Mouse (Mus musculus) frontal cortex, adult (tissue): ENCODE data around the gene Itpkc.
"Not testable (repeated sequence)": the region's sequence is repeated elsewhere in the genome, so short reads cannot be mapped to it uniquely, and the experiment has no call there.

Experiments
- ATAC-seq: cut with Nextera tagmentation; 2 replicates; pipeline ENCODE4 v1.9.2; 2017; ENCODE audit warnings: mild to moderate bottlenecking, moderate library complexity, mixed read lengths; ENCODE audit not compliant: low TSS enrichment

The Itpkc gene

GRCm38 (mm10) chr7:27228281-27228821, at the start of gene Itpkc:
Gene Itpkc (minus strand): TSS chr7:27228661.
- peak; percentile 71 for ATAC-seq

- ATAC-seq: no peak
Measured at GRCm38 (mm10) chr7:27277191-27277590, 48.7 kb upstream of the Itpkc start.

GRCm38 (mm10) chr7:27276021-27276420, 47.6 kb upstream of the Itpkc start:
- ATAC-seq: no peak

GRCm38 (mm10) chr7:27274916-27275315, 46.5 kb upstream of the Itpkc start:
- ATAC-seq: no peak

GRCm38 (mm10) chr7:27273739-27274351, 45.4 kb upstream of the Itpkc start:
- no peak for ATAC-seq

GRCm38 (mm10) chr7:27271423-27271822, 43.0 kb upstream of the Itpkc start:
- no peak for ATAC-seq

GRCm38 (mm10) chr7:27266515-27267128, 38.2 kb upstream of the Itpkc start:
- ATAC-seq: peak; percentile 64

- no peak for ATAC-seq
Measured at GRCm38 (mm10) chr7:27264761-27265160, 36.3 kb upstream of the Itpkc start.

- no peak for ATAC-seq
Measured at GRCm38 (mm10) chr7:27261888-27262287, 33.4 kb upstream of the Itpkc start.

GRCm38 (mm10) chr7:27260856-27261255, 32.4 kb upstream of the Itpkc start:
- ATAC-seq: 0 out of 2 replicates have a peak, but pooled peaks have one; percentile 5

GRCm38 (mm10) chr7:27259771-27260170, 31.3 kb upstream of the Itpkc start:
- ATAC-seq: no peak

GRCm38 (mm10) chr7:27259271-27259721, 30.8 kb upstream of the Itpkc start:
- ATAC-seq: no peak

- peak; percentile 41 for ATAC-seq
Measured at GRCm38 (mm10) chr7:27258205-27258899, 29.9 kb upstream of the Itpkc start, which contains the start of gene Numbl. Gene Numbl (plus strand): TSS chr7:27258433.

GRCm38 (mm10) chr7:27257852-27258204, 29.4 kb upstream of the Itpkc start:
- ATAC-seq: no peak

- peak; percentile 28; the same call in 1 of the 2 replicates for ATAC-seq
Measured at GRCm38 (mm10) chr7:27257046-27257851, 28.8 kb upstream of the Itpkc start.

- no peak for ATAC-seq
Measured at GRCm38 (mm10) chr7:27255721-27256120, 27.3 kb upstream of the Itpkc start.

- no peak for ATAC-seq
Measured at GRCm38 (mm10) chr7:27251946-27252345, 23.5 kb upstream of the Itpkc start.

GRCm38 (mm10) chr7:27249928-27250327, 21.5 kb upstream of the Itpkc start:
- ATAC-seq: no peak

GRCm38 (mm10) chr7:27249146-27249545, 20.7 kb upstream of the Itpkc start:
- no peak for ATAC-seq

GRCm38 (mm10) chr7:27244088-27244487, 15.6 kb upstream of the Itpkc start:
- not testable (repeated sequence) for ATAC-seq

- no peak for ATAC-seq
Measured at GRCm38 (mm10) chr7:27243211-27243610, 14.8 kb upstream of the Itpkc start.

- no peak for ATAC-seq
Measured at GRCm38 (mm10) chr7:27238568-27238967, 10.1 kb upstream of the Itpkc start.
